Mouse (Mus musculus) 3134 (cell line): Measurements from ENCODE around the gene Mapk9.

Source experiments
- DNase-seq: peaks from one replicate; pipeline ENCODE4 v3.0.0-alpha.2; 2011; ENCODE audit warnings: low spot score; ENCODE audit not compliant: insufficient read length; ENCODE audit errors: extremely low read depth

Gene Mapk9

DNA sequence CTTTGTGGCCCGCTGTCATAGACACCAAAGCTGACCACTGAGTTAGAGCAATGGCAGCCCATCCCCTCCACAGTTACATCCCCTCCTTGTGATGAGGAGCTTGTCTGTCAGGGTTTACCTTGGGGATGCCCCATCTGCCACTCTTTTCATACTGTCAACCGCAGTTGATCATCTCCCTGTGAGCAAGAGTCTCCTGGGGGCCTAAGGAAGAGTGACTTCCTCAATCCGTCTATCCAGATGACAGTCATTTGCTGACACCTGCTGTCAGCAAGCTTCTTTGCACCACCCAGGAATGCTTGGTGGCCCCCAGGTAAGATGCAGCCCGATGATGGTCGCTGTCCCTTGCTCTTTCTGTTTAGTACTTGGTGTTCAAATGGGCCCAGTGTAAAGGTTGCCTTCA lies 41.9 kb downstream of the Mapk9 start:
- no peak for DNase-seq

DNA sequence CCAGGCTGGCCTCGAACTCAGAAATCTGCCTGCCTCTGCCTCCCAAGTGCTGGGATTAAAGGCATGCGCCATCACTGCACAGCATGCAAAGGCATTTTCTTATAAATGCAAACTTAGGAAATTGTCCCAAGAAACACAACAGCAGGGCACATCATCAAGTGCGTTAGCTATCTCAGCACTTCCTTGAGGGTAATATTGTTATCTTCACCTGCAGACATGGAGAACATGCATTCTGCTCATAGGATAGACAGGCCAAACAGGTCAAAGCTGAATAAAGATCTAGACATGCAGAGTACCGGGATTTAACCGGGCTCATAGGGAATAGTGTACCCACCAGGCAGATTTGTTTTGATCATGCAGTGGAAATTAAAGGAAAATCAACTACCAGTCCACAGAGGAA lies 45.4 kb downstream of the Mapk9 start:
- no peak for DNase-seq

DNA sequence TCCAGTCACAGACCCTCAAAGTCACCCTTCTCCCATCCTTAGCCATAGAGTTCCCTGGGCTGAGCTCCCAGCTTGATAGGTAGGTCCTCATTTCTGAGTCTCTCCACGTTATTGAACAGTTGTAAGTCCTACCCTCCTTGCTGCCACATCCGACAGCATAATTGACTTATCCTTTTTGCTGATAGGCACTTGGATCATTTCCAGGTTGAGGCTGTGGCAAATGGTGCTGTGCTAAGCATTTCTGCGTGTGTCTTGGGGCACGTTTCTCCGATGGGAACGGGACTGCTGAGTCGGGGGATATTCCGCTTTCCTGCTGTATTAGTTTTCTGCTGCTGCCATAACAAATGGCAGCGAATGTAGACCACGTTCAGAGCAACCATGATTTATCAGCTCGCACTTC lies 47.3 kb downstream of the Mapk9 start:
- DNase-seq, result no peak

GRCm38 (mm10) chr11:49895966-49896590 lies 49.5 kb downstream of the Mapk9 start:
- DNase-seq, result no peak

GRCm38 (mm10) chr11:49900043-49900442 lies 53.5 kb downstream of the Mapk9 start:
- no peak for DNase-seq

GRCm38 (mm10) chr11:49900962-49901658 lies 54.6 kb downstream of the Mapk9 start:
- no peak for DNase-seq

GRCm38 (mm10) chr11:49901659-49902458 lies 55.3 kb downstream of the Mapk9 start, which contains the start of gene Rasgef1c:
Gene Rasgef1c (plus strand): TSS chr11:49901835.
- no peak for DNase-seq

- no peak for DNase-seq
Observed at GRCm38 (mm10) chr11:49903333-49903732, 56.8 kb downstream of the Mapk9 start.

GRCm38 (mm10) chr11:49918521-49919180 lies 72.1 kb downstream of the Mapk9 start:
- DNase-seq, result no peak

GRCm38 (mm10) chr11:49919304-49919703 lies 72.8 kb downstream of the Mapk9 start:
- DNase-seq, result no peak

DNA sequence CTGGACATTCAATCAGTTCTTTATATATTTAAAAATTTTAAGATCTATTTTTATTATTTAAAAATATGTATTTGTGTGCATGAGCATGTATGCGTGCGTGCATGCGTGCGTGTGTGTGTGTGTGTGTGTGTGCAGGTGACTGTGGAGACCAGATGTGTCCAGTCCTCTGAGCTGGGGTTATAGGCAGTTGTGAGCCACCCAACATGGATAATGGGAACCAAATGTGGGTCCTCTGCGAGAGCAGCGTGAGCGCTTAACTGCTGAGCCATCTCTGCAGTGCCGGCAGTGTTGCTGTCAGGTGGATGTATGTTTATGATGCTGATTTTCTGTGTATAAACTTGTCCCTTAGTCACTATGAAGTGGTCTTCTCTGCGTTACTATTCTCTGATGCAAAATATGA lies 77.0 kb downstream of the Mapk9 start:
- DNase-seq, result no peak

DNA sequence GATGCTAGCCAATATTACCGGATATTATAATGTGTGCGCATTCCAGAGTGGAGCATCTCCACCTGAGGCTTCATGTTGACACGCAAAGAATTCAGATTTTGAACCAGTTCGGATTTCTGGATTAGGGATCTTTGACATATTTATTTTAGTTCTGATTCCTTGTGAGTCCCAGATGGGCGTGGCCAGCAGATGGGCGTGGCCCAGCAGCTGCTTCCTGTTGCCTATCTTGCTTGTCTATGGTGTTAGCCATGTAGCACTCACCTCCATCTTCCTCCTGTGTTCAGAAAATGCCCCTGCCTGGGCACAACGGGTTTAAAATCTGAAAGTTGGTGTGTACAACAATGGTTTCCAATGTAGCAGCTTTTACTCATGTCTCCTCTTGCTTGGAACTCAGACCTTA lies 79.6 kb downstream of the Mapk9 start:
- DNase-seq, result no peak

DNA sequence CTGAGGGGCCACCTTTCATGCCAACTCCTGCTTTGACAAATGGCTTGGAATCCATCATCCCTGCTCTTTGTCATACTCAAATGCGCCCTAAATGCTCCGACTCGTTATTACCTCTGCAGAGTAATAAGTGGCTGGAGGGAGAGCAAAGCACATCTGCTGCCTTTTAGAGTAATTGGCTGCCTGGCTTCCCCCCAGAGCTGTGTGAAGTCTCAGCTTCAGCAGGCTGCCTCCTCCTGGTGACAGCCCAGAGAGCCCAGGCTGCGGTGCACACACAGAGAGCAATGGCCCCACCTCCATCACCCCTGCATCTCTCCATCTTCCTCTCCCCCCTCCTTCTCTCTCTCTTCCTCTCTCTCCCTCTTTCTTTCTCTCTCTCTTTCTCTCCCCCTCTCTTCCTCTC lies 80.6 kb downstream of the Mapk9 start:
- DNase-seq, result no peak

GRCm38 (mm10) chr11:49927670-49928069 lies 81.1 kb downstream of the Mapk9 start:
- no peak for DNase-seq

DNA sequence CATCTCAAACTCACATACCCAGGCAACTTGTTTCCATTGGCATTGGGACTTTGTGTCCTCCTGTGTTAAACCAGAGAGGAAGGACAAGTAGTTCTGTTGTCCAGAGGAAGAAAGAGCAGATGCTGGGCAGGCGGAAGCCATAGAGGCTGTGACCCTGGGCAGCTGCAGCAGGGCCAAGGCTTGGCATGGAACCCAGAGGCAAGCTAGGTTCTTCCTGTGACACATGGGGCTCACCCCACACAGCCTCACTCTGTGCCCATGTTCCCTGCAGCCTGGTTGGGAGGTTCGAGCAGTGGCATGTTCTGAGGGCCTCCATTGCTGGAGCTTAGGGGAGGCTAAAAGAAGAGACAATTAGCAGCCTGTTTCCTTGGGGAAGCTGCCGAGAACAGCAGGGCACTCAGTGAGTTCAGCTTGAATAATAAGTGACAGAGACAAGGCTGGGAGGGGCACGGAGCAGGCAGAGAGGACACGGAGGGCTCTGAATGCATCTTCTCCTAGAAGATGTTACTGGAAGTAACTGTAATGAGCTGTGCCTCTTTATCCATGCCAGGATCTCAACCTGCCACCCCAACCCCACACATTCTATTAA lies 84.6 kb downstream of the Mapk9 start:
- DNase-seq, result no peak

GRCm38 (mm10) chr11:49931853-49932252 lies 85.3 kb downstream of the Mapk9 start:
- no peak for DNase-seq

DNA sequence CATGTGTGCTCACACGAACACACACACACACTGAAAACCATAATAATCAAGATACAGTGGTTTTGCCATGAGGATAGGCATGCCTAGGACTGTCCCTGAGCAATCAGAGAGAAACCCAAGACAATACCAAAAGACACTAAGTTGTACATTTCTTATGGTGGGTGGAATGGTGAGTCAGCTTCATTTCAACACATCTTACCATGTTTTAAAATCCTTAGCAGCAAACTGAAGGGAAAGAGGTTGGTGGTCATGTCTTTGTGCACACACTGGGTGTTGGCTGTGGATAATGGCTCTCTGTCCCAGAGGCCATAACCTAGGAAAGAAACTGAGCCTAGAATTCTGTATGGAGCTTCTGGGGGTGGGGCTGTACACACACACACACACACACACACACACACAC lies 87.3 kb downstream of the Mapk9 start:
- DNase-seq, result no peak

DNA sequence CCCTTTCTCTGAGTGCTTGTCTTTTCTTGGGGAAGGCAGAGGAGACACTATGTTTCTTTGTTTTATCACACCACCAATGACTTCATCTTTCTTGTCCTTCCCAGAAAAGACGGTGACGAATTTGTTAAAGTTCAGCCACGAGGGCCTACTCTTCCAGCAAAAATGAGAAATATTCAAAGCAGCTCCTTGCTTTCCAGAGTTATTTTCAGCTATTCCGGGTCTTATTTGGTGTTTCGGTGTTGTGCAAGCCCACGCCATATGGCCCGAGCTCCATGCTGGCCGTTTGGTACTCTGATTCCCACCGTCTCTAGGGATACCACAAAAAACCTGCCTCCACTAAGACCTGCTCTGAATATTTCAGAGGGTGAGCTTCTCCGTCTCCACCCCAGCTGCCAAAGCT lies 87.8 kb downstream of the Mapk9 start:
- DNase-seq, result peak; percentile 33
